Mouse (Mus musculus): ENCODE measurements around the gene Rnase11. TPM values are rescaled to one million over a fixed set of nuclear protein-coding genes. Genes with fewer than 3 reads are reported as not detected.

Rnase11 gene
- polyA plus RNA-seq, 1 experiment from 2014 or later, result not detected

GRCm38 (mm10) chr14:51074335-51074734 lies 24.4 kb upstream of the Rnase11 start, which contains the start of gene Olfr750:
TSS of gene Olfr750 (minus strand) at chr14:51074435.
- Histone ChIP-seq H3K4me3 (no peak within 1 kb of the TSS), H3K9ac (no peak within 1 kb of the TSS), H3K4me1 (replicated peaks) (no peaks in the 10 kb centered on the region), H3K27ac (ENCODE audit: poor library complexity, severe bottlenecking) (no peak within 1 kb of the TSS), H3K4me2 (no peak within 1 kb of the TSS), H3K36me3 (no peaks in the 10 kb centered on the region), H3K9me3 (replicated peaks) (no peaks in the 10 kb centered on the region), H3K27me3 (replicated peaks) (0 out of 2 replicates have a peak, but pooled peaks cover 7% of the 10 kb centered on the region)
- no peak for ATAC-seq (ENCODE audit: insufficient number of reproducible peaks, low FRiP score)
- WGBS, result 76% methylated on average over 3 of the region's 3 CpGs

- Histone ChIP-seq H3K36me3 (no peaks in the 10 kb centered on the region), H3K9me3 (replicated peaks) (no peaks in the 10 kb centered on the region), H3K9ac (no peak overlapping the region), H3K4me1 (replicated peaks) (0 out of 2 replicates have a peak, but pooled peaks cover 5% of the 10 kb centered on the region), H3K4me2 (no peak overlapping the region), H3K27ac (ENCODE audit: poor library complexity, severe bottlenecking) (no peak overlapping the region), H3K4me3 (no peak overlapping the region), H3K27me3 (replicated peaks) (0 out of 2 replicates have a peak, but pooled peaks cover 4% of the 10 kb centered on the region)
- 85% methylated on average over 2 of the region's 2 CpGs for WGBS
- no peak for ATAC-seq (ENCODE audit: insufficient number of reproducible peaks, low FRiP score)
Observed at GRCm38 (mm10) chr14:51069617-51070016, 19.7 kb upstream of the Rnase11 start.

GRCm38 (mm10) chr14:51068956-51069355 lies 19.0 kb upstream of the Rnase11 start:
- Histone ChIP-seq H3K4me3 (no peak overlapping the region), H3K36me3 (no peaks in the 10 kb centered on the region), H3K4me2 (no peak overlapping the region), H3K4me1 (replicated peaks) (0 out of 2 replicates have a peak, but pooled peaks cover 5% of the 10 kb centered on the region), H3K9ac (no peak overlapping the region), H3K27ac (ENCODE audit: poor library complexity, severe bottlenecking) (no peak overlapping the region), H3K9me3 (replicated peaks) (no peaks in the 10 kb centered on the region), H3K27me3 (replicated peaks) (0 out of 2 replicates have a peak, but pooled peaks cover 4% of the 10 kb centered on the region)
- no peak for ATAC-seq (ENCODE audit: insufficient number of reproducible peaks, low FRiP score)
- WGBS, result 83% methylated on average over 5 of the region's 5 CpGs

- 85% methylated on average over 5 of the region's 5 CpGs for WGBS
- Histone ChIP-seq H3K27me3 (replicated peaks) (no peaks in the 10 kb centered on the region), H3K36me3 (no peaks in the 10 kb centered on the region), H3K9me3 (replicated peaks) (no peaks in the 10 kb centered on the region), H3K4me3 (no peak overlapping the region), H3K9ac (no peak overlapping the region), H3K27ac (ENCODE audit: poor library complexity, severe bottlenecking) (no peak overlapping the region), H3K4me1 (replicated peaks) (peaks cover 16% of the 10 kb centered on the region), H3K4me2 (no peak overlapping the region)
- no peak for ATAC-seq (ENCODE audit: insufficient number of reproducible peaks, low FRiP score)
Observed at GRCm38 (mm10) chr14:51060761-51061160, 10.8 kb upstream of the Rnase11 start.

- no peak within 1 kb of the TSS for H3K27ac ChIP-seq (ENCODE audit: poor library complexity, severe bottlenecking)
- no peaks in the 10 kb centered on the region for H3K9me3 ChIP-seq (replicated peaks)
- peaks cover 16% of the 10 kb centered on the region for H3K4me1 ChIP-seq (replicated peaks)
- H3K36me3 ChIP-seq, result no peaks in the 10 kb centered on the region
- H3K9ac ChIP-seq, result no peak within 1 kb of the TSS
- no peak within 1 kb of the TSS for H3K4me3 ChIP-seq
- 39% methylated on average over 9 of the region's 9 CpGs for WGBS
- ATAC-seq (ENCODE audit: insufficient number of reproducible peaks, low FRiP score), result 0 out of 2 replicates have a peak, but pooled peaks have one; percentile 62
- no peaks in the 10 kb centered on the region for H3K27me3 ChIP-seq (replicated peaks)
- no peak within 1 kb of the TSS for H3K4me2 ChIP-seq
Observed at GRCm38 (mm10) chr14:51057401-51057831, 7.5 kb upstream of the Rnase11 start, which contains the start of gene Rnase12. TSS of gene Rnase12 (minus strand) at chr14:51057661.

- H3K9me3 ChIP-seq (replicated peaks), result no peaks in the 10 kb centered on the region
- H3K4me3 ChIP-seq, result no peak overlapping the region
- H3K4me2 ChIP-seq, result no peak overlapping the region
- H3K36me3 ChIP-seq, result no peaks in the 10 kb centered on the region
- peaks cover 13% of the 10 kb centered on the region for H3K4me1 ChIP-seq (replicated peaks)
- H3K27me3 ChIP-seq (replicated peaks), result no peaks in the 10 kb centered on the region
- 66% methylated on average over 13 of the region's 13 CpGs for WGBS
- 0 out of 2 replicates have a peak, but pooled peaks have one; percentile 4 for ATAC-seq (ENCODE audit: insufficient number of reproducible peaks, low FRiP score)
- H3K27ac ChIP-seq (ENCODE audit: poor library complexity, severe bottlenecking), result no peak overlapping the region
- H3K9ac ChIP-seq, result no peak overlapping the region
Observed at GRCm38 (mm10) chr14:51054243-51055237, 4.6 kb upstream of the Rnase11 start.

- ATAC-seq (ENCODE audit: insufficient number of reproducible peaks, low FRiP score), result no peak
- WGBS, result 77% methylated on average over 5 of the region's 5 CpGs
- Histone ChIP-seq H3K27ac (ENCODE audit: poor library complexity, severe bottlenecking) (no peak overlapping the region), H3K9ac (no peak overlapping the region), H3K4me1 (replicated peaks) (peaks cover 11% of the 10 kb centered on the region), H3K27me3 (replicated peaks) (no peaks in the 10 kb centered on the region), H3K9me3 (replicated peaks) (no peaks in the 10 kb centered on the region), H3K4me2 (no peak overlapping the region), H3K4me3 (no peak overlapping the region), H3K36me3 (no peaks in the 10 kb centered on the region)
Observed at GRCm38 (mm10) chr14:51053176-51053575, 3.2 kb upstream of the Rnase11 start.

- H3K4me1 ChIP-seq (replicated peaks), result peaks cover 4% of the 10 kb centered on the region; the same call in 1 of the 2 replicates
- WGBS, result 55% methylated on average over 5 of the region's 5 CpGs
Observed at GRCm38 (mm10) chr14:51051941-51052340, 2.0 kb upstream of the Rnase11 start.

GRCm38 (mm10) chr14:51047846-51048245 lies 2.1 kb downstream of the Rnase11 start:
- H3K36me3 ChIP-seq, result no peaks in the 10 kb centered on the region
- no peak overlapping the region for H3K4me3 ChIP-seq
- H3K4me2 ChIP-seq, result no peak overlapping the region
- H3K27me3 ChIP-seq (replicated peaks), result no peaks in the 10 kb centered on the region
- no peak overlapping the region for H3K27ac ChIP-seq (ENCODE audit: poor library complexity, severe bottlenecking)
- H3K9me3 ChIP-seq (replicated peaks), result no peaks in the 10 kb centered on the region
- no peaks in the 10 kb centered on the region for H3K4me1 ChIP-seq (replicated peaks)
- 38% methylated on average over 5 of the region's 5 CpGs for WGBS
- ATAC-seq (ENCODE audit: insufficient number of reproducible peaks, low FRiP score), result no peak
- H3K9ac ChIP-seq, result no peak overlapping the region

More at GRCm38 (mm10) chr14:51051941-51052340, 2.0 kb upstream of the Rnase11 start:
- H3K27ac ChIP-seq (ENCODE audit: poor library complexity, severe bottlenecking), result no peak overlapping the region
- H3K27me3 ChIP-seq (replicated peaks), result no peaks in the 10 kb centered on the region
- H3K4me2 ChIP-seq, result no peak overlapping the region
- no peaks in the 10 kb centered on the region for H3K36me3 ChIP-seq
- no peak overlapping the region for H3K9ac ChIP-seq
- H3K4me3 ChIP-seq, result no peak overlapping the region
- no peak; the same call in 1 of the 2 replicates for ATAC-seq (ENCODE audit: insufficient number of reproducible peaks, low FRiP score)
- H3K9me3 ChIP-seq (replicated peaks), result no peaks in the 10 kb centered on the region

GRCm38 (mm10) chr14:51041769-51042168 lies 8.2 kb downstream of the Rnase11 start, which contains the start of gene Rnase9:
TSS of gene Rnase9 (minus strand) at chr14:51041869.
- no peak within 1 kb of the TSS for H3K9ac ChIP-seq
- H3K9me3 ChIP-seq (replicated peaks), result no peaks in the 10 kb centered on the region
- no peaks in the 10 kb centered on the region for H3K36me3 ChIP-seq
- WGBS, result 69% methylated on average over 6 of the region's 6 CpGs
- H3K4me2 ChIP-seq, result no peak within 1 kb of the TSS
- ATAC-seq (ENCODE audit: insufficient number of reproducible peaks, low FRiP score), result no peak
- peaks cover 6% of the 10 kb centered on the region for H3K4me1 ChIP-seq (replicated peaks)
- no peak within 1 kb of the TSS for H3K4me3 ChIP-seq
- no peak within 1 kb of the TSS for H3K27ac ChIP-seq (ENCODE audit: poor library complexity, severe bottlenecking)
- H3K27me3 ChIP-seq (replicated peaks), result no peaks in the 10 kb centered on the region

- Histone ChIP-seq H3K27me3 (replicated peaks) (no peaks in the 10 kb centered on the region), H3K27ac (ENCODE audit: poor library complexity, severe bottlenecking) (no peak overlapping the region), H3K9me3 (replicated peaks) (0 out of 2 replicates have a peak, but pooled peaks cover 3% of the 10 kb centered on the region), H3K4me2 (no peak overlapping the region), H3K9ac (no peak overlapping the region), H3K4me1 (replicated peaks) (peaks cover 6% of the 10 kb centered on the region), H3K4me3 (no peak overlapping the region), H3K36me3 (no peaks in the 10 kb centered on the region)
- 78% methylated on average over 4 of the region's 4 CpGs for WGBS
- no peak for ATAC-seq (ENCODE audit: insufficient number of reproducible peaks, low FRiP score)
Observed at GRCm38 (mm10) chr14:51036214-51036613, 13.7 kb downstream of the Rnase11 start.
